38 mouse cellular contexts compared by ENCODE assay signal in the genomic region with DNA sequence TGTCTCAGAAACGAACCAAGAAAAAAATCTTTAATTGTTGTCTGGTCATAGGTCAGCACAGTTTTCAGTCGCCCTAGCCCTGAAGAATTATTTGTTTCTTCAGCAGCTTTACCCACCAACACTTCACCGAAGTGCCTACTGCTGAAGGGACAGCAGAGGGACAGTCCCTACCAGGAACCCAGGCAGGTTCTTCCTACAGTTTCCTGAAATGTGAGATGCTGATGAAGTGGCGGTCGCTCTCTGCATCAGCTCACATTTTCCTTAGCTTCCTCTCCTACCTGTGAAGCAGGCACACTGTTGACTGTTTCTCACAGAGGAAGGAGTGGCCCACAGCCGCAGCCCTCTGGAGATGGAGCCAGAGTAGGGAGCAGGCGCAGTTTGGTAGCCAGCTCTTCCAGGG. TPM values are rescaled to one million over a fixed set of nuclear protein-coding genes. Genes with fewer than 3 reads are reported as not detected.
"Had no signal": no experiment of that assay in that cellular context is flagged by ENCODE, and none has a peak within 500 bp of the region (broad histone marks: within the 10 kb centered on the region; RNA-seq: fewer than 3 reads in every experiment).

No protein-coding gene starts in this region.

- DNase-seq: cerebellum, adult 8-10 months; cerebellum, adult 9-10 months; cerebellum, adult 9-11 months; cerebellum, postnatal 10 days; cerebellum, postnatal 14 days; cerebellum, postnatal 25 days; cerebellum, postnatal 36 days; embryo, embryonic 11 days; forebrain, postnatal 0 days; gastrocnemius, adult 2 months; gastrocnemius, postnatal 10 days; gastrocnemius, postnatal 14 days; gastrocnemius, postnatal 25 days; gastrocnemius, postnatal 36 days; heart, adult 11 months; heart, adult 18-20 months; heart, adult 2 months had no signal

- H3K27ac ChIP-seq: embryonic facial prominence, embryonic 10.5 days; embryonic facial prominence, embryonic 12.5 days; embryonic facial prominence, embryonic 13.5 days; embryonic facial prominence, embryonic 15.5 days; forebrain, embryonic 10.5 days; forebrain, embryonic 12.5 days; forebrain, embryonic 13.5 days; forebrain, embryonic 15.5 days; gastrocnemius, adult 2 months; heart, adult 2 months had no signal

- H3K4me2 ChIP-seq: embryonic facial prominence, embryonic 12.5 days; embryonic facial prominence, embryonic 13.5 days; embryonic facial prominence, embryonic 15.5 days; forebrain, embryonic 12.5 days; forebrain, embryonic 13.5 days; forebrain, embryonic 15.5 days had no signal

- H3K27me3 ChIP-seq: embryonic facial prominence, embryonic 12.5 days; embryonic facial prominence, embryonic 15.5 days; forebrain, embryonic 15.5 days had no signal

- H3K9ac ChIP-seq: embryonic facial prominence, embryonic 12.5 days; embryonic facial prominence, embryonic 13.5 days; embryonic facial prominence, embryonic 15.5 days; forebrain, embryonic 12.5 days; forebrain, embryonic 13.5 days; forebrain, embryonic 15.5 days; forebrain, postnatal 0 days had no signal

- H3K4me1 ChIP-seq: embryonic facial prominence, embryonic 10.5 days; embryonic facial prominence, embryonic 12.5 days; embryonic facial prominence, embryonic 13.5 days; embryonic facial prominence, embryonic 15.5 days; forebrain, embryonic 13.5 days; forebrain, embryonic 15.5 days had no signal

- H3K9me3 ChIP-seq: embryonic facial prominence, embryonic 10.5 days; embryonic facial prominence, embryonic 12.5 days; embryonic facial prominence, embryonic 13.5 days; embryonic facial prominence, embryonic 15.5 days; forebrain, embryonic 10.5 days; forebrain, embryonic 12.5 days; forebrain, embryonic 13.5 days; forebrain, embryonic 15.5 days had no signal

- ATAC-seq: forebrain, embryonic 13.5 days; forebrain, embryonic 14.5 days; forebrain, embryonic 15.5 days; forebrain, embryonic 16.5 days; forebrain, postnatal 0 days had no signal

- H3K36me3 ChIP-seq: embryonic facial prominence, embryonic 10.5 days; embryonic facial prominence, embryonic 12.5 days; embryonic facial prominence, embryonic 13.5 days; embryonic facial prominence, embryonic 15.5 days; forebrain, embryonic 10.5 days; forebrain, embryonic 12.5 days; forebrain, embryonic 15.5 days had no signal

- H3K4me3 ChIP-seq: embryonic facial prominence, embryonic 10.5 days; embryonic facial prominence, embryonic 12.5 days; embryonic facial prominence, embryonic 13.5 days; embryonic facial prominence, embryonic 15.5 days; erythroblast, embryonic 14.5 days; forebrain, embryonic 10.5 days; forebrain, embryonic 12.5 days; forebrain, embryonic 13.5 days; forebrain, embryonic 15.5 days; gastrocnemius, adult 2 months; heart, adult 2 months had no signal

RNA-seq across cellular contexts. Expression of gene Cfb, which starts 3.7 kb away (rescaled TPM):
- total RNA-seq: common myeloid progenitor, adult 5-6 weeks had no signal

RNA-seq across cellular contexts. Expression of gene Gm20547, which starts 15.9 kb away (rescaled TPM):
- total RNA-seq: common myeloid progenitor, adult 5-6 weeks; forebrain, postnatal 0 days; gastrocnemius, adult 18-20 months; gastrocnemius, adult 2 months; gastrocnemius, adult 8-10 months; gastrocnemius, postnatal 10 days; gastrocnemius, postnatal 14 days; gastrocnemius, postnatal 25 days; gastrocnemius, postnatal 4 days; heart, adult 18-20 months; heart, adult 2 months; heart, adult 8-10 months had no signal
- polyA plus RNA-seq: embryonic facial prominence, embryonic 10.5 days; embryonic facial prominence, embryonic 11.5 days; embryonic facial prominence, embryonic 13.5 days; embryonic facial prominence, embryonic 14.5 days; embryonic facial prominence, embryonic 15.5 days; erythroblast, embryonic 14.5 days; forebrain, embryonic 11.5 days; forebrain, embryonic 12.5 days; forebrain, embryonic 13.5 days; forebrain, embryonic 14.5 days; forebrain, embryonic 15.5 days; forebrain, embryonic 16.5 days; forebrain, postnatal 0 days; frontal cortex, adult 2 months; gonadal fat pad, adult 2 months; heart, adult 2 months had no signal
